Mouse (Mus musculus) heart, embryonic 16.5 days (tissue): ENCODE data around the gene Ern2. TPM values are rescaled to one million over a fixed set of nuclear protein-coding genes. Genes with fewer than 3 reads are reported as not detected.

ENCODE experiments used
- ATAC-seq: fragments of 200-750 bp; cut with Nextera tagmentation; replicated peaks from 2 replicates; pipeline ENCODE4 v1.8.0; 2017; ENCODE audit warnings: moderate number of reproducible peaks; ENCODE audit not compliant: insufficient read depth, low FRiP score; ENCODE audit errors: extremely low read depth
- H3K27ac ChIP-seq: fragments of 300-500 bp; sonication (generic); 2 replicates; pipeline ENCODE4 v1.5.1; 2014; ENCODE audit warnings: mild to moderate bottlenecking, low read length, control low read depth, moderate library complexity
- H3K27me3 ChIP-seq: fragments of 300-500 bp; sonication (generic); 2 replicates; pipeline ENCODE4 v1.6.1; 2014; ENCODE audit warnings: low read length, mixed read lengths; ENCODE audit not compliant: control insufficient read depth, insufficient read depth
- H3K36me3 ChIP-seq: fragments of 300-500 bp; sonication (generic); 2 replicates; pipeline ENCODE4 v1.6.1; 2014; ENCODE audit not compliant: control insufficient read depth, insufficient read depth
- H3K4me1 ChIP-seq: fragments of 300-500 bp; sonication (generic); 2 replicates; pipeline ENCODE4 v1.6.1; 2014; ENCODE audit warnings: low read length, mixed read lengths; ENCODE audit not compliant: control insufficient read depth, insufficient read depth
- H3K4me2 ChIP-seq: fragments of 300-500 bp; sonication (generic); 2 replicates; pipeline ENCODE4 v1.6.1; 2014; ENCODE audit warnings: low read depth, mild to moderate bottlenecking, control low read depth, low read length
- H3K4me3 ChIP-seq: fragments of 300-500 bp; sonication (generic); 2 replicates; pipeline ENCODE4 v1.5.1; 2014; ENCODE audit warnings: mild to moderate bottlenecking, control low read depth, low read length
- H3K9ac ChIP-seq: fragments of 300-500 bp; sonication (generic); 2 replicates; pipeline ENCODE4 v1.6.1; 2014; ENCODE audit warnings: low read length, control low read depth
- H3K9me3 ChIP-seq: fragments of 300-500 bp; sonication (generic); replicated peaks from 2 replicates; pipeline ENCODE4 v1.6.1; 2016; ENCODE audit warnings: low read length; ENCODE audit not compliant: control insufficient read depth
- WGBS: fragments of 180-500 bp; shearing (Covaris S2); extraction: QIAGEN DNeasy Blood & Tissue Kit; methylation state at CpG from one replicate; pipeline ENCODE4 v1.1.7; 2014; 5-methylcytosine and 5-hydroxymethylcytosine counted together
- polyA plus RNA-seq: library from polyadenylated mRNA; unstranded; fragments of >200 nt; fragmentation: Nextera tagmentation; extraction: Ambion mirVana; gene quantifications from 2 replicates; pipeline ENCODE4 v1.2.1, GENCODE M21; 2015

The Ern2 gene
- polyA plus RNA-seq, 1 experiment from 2014 or later = 0.30 TPM

GRCm38 (mm10) chr7:122171613-122172012 lies 14.4 kb downstream of the Ern2 start:
- Histone ChIP-seq H3K9ac (no peak overlapping the region), H3K27ac (no peak overlapping the region), H3K4me1 (no peaks in the 10 kb centered on the region), H3K9me3 (no peaks in the 10 kb centered on the region), H3K4me3 (no peak overlapping the region), H3K27me3 (no peaks in the 10 kb centered on the region), H3K36me3 (peaks cover 29% of the 10 kb centered on the region), H3K4me2 (no peak overlapping the region)
- WGBS = 72% methylated on average over 10 of the region's 10 CpGs
- ATAC-seq = no peak

GRCm38 (mm10) chr7:122170705-122171104 lies 15.3 kb downstream of the Ern2 start:
- H3K27ac ChIP-seq = no peak overlapping the region
- peaks cover 38% of the 10 kb centered on the region for H3K36me3 ChIP-seq
- H3K9me3 ChIP-seq = no peaks in the 10 kb centered on the region
- 0 out of 2 replicates have a peak, but pooled peaks cover 2% of the 10 kb centered on the region for H3K4me1 ChIP-seq
- 83% methylated on average over 6 of the region's 6 CpGs for WGBS
- H3K4me2 ChIP-seq = no peak overlapping the region
- H3K9ac ChIP-seq = no peak overlapping the region
- H3K4me3 ChIP-seq = no peak overlapping the region
- no peak for ATAC-seq
- H3K27me3 ChIP-seq = no peaks in the 10 kb centered on the region

DNA sequence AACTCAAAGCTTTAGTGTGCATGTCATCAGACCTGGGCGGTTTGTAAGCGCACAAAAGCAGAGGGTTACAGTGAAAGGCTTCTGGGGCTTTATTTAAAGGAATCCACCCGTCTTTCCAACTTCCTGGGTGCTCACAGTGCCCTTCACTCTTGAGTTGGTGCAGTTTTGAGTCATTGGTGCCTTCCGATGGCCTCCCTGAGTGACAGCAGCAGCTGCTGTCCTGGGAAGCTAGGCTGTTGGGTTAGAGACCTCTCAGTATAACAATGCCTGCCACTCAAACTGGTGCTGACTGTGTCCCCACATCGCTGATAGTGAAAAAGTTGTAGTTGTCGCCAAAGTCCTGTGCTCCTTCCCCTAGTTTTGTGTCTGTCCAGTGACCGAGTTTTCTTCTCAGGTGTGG lies 18.8 kb downstream of the Ern2 start:
- Histone ChIP-seq H3K27ac (no peak overlapping the region), H3K9ac (no peak overlapping the region), H3K27me3 (no peaks in the 10 kb centered on the region), H3K4me1 (0 out of 2 replicates have a peak, but pooled peaks cover 3% of the 10 kb centered on the region), H3K4me2 (no peak overlapping the region), H3K36me3 (peaks cover 58% of the 10 kb centered on the region), H3K4me3 (no peak overlapping the region), H3K9me3 (no peaks in the 10 kb centered on the region)
- 91% methylated on average over 7 of the region's 7 CpGs for WGBS
- ATAC-seq = no peak

DNA sequence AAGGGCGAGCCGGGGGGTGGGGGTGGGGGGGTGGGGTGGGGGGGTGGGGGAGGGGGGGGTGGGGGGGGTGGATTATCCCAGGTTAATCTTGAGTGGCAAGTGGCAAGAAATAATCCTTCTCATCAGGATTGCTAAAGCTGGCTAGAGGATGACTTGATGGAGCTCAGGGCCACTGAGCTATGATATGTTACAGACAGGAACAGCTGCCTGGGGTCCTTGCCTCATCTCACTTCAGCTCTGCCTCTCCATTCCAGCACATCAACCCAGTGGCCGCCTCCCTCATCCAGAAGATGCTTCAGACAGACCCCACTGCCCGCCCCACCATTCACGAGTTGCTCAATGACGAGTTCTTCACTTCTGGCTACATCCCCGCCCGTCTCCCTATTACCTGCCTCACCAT lies 22.2 kb downstream of the Ern2 start:
- Histone ChIP-seq H3K9ac (no peak overlapping the region), H3K4me2 (no peak overlapping the region), H3K4me1 (peaks cover 25% of the 10 kb centered on the region), H3K4me3 (no peak overlapping the region), H3K36me3 (peaks cover 54% of the 10 kb centered on the region), H3K9me3 (no peaks in the 10 kb centered on the region), H3K27me3 (no peaks in the 10 kb centered on the region), H3K27ac (no peak overlapping the region)
- WGBS = 94% methylated on average over 8 of the region's 8 CpGs
- no peak for ATAC-seq

DNA sequence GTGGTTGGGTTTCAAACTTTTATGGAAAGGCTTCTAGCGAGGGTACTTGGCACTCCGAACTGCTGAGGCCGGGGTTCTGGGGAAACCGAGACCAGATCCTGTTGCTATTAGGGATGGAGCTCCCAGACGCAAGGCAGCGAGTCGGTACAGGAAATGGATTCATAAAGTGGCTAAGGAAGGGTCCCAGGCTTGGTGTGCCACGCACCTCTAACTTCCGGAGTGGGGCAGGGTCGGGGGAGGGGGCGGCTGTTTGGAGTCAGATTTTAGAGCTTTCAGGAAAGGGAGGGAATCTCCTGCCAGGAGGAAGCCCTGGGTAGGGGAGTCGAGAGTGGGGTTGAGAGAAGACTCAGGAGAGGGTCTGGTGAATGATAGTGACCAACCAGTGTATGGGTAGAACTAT lies 26.0 kb downstream of the Ern2 start:
- H3K36me3 ChIP-seq = peaks cover 23% of the 10 kb centered on the region
- peak overlapping the region; percentile 96 for H3K4me2 ChIP-seq
- WGBS = under 1% methylated on average over 12 of the region's 12 CpGs
- no peaks in the 10 kb centered on the region for H3K27me3 ChIP-seq
- peaks cover 35% of the 10 kb centered on the region for H3K4me1 ChIP-seq
- H3K9ac ChIP-seq = peak overlapping the region; percentile 75
- H3K27ac ChIP-seq = peak overlapping the region; percentile 51
- H3K9me3 ChIP-seq = no peaks in the 10 kb centered on the region
- peak overlapping the region; percentile 62 for H3K4me3 ChIP-seq
- no peak for ATAC-seq

DNA sequence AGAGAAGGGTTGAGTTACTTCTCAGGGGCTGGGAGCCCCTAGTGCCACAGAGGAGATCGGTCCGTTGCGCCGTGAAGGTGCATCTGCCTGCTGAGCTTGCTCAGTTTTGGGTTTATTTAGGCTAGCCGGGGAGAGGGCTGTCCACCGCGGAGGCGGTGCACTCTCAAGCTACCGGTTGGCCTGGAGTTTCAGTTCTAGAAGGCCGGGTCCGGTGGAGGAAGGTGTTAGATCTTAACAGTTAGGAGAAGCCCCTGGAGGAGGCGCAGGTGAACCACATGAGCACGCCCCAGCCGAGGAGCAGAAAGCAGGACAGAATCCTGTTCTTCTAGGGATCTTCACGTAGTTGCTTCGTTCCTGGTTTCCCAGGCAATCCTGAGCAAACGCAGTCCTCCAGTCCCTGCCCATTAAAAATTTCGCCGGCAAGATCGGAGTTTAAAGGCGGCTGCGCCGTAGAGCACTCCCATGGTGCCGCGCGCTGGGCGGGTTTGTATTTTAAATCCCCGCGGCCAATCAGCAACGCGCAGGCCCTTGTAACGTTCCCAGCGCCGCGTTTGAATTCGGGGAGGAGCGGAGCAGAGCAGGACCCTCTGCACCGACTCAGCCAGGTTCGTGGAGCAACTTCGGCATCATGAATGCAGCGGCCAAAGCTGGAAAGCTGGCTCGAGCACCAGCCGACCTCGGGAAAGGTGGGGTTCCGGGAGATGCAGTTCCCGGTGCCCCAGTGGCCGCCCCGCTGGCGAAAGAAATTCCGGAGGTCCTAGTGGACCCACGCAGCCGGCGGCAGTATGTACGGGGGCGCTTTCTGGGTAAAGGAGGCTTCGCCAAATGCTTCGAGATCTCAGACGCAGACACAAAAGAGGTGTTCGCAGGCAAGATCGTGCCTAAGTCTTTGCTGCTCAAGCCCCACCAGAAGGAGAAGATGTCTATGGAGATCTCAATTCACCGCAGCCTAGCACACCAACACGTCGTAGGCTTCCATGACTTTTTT lies 26.8 kb downstream of the Ern2 start, which contains the start of gene Plk1:
TSS of gene Plk1 (plus strand) at position 525 of the 988 bp plus-strand sequence.
- Histone ChIP-seq H3K27ac (peak within 1 kb of the TSS; percentile 64), H3K4me1 (peaks cover 35% of the 10 kb centered on the region), H3K4me3 (peak within 1 kb of the TSS; percentile 62), H3K4me2 (peak within 1 kb of the TSS; percentile 96), H3K9ac (peak within 1 kb of the TSS; percentile 88), H3K27me3 (no peaks in the 10 kb centered on the region), H3K36me3 (peaks cover 15% of the 10 kb centered on the region), H3K9me3 (no peaks in the 10 kb centered on the region)
- ATAC-seq = peak; percentile 94
- under 1% methylated on average over 63 of the region's 63 CpGs for WGBS

DNA sequence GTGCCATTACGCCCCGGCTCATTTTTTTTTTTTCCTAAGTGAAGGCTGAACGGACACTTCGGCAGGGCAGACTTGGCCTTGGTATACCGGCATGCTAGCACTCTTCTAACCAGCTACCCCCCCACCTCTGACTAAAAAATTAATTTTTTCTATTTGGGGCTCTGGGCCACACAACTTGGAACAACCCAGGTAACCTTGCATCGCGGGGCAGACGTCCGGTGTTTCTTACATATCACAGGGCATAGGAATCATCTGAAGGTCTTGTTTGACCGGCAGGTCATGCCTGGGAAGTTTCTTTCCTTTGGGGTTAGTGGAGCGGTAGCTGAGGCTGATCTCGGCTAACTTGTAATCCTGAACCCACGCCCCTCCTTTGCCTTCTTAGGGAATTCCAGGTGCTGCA lies 27.5 kb downstream of the Ern2 start:
- H3K9ac ChIP-seq = peak overlapping the region; percentile 88
- peak overlapping the region; percentile 62 for H3K4me3 ChIP-seq
- ATAC-seq = no peak
- H3K9me3 ChIP-seq = no peaks in the 10 kb centered on the region
- peaks cover 35% of the 10 kb centered on the region for H3K4me1 ChIP-seq
- no peaks in the 10 kb centered on the region for H3K27me3 ChIP-seq
- peaks cover 15% of the 10 kb centered on the region for H3K36me3 ChIP-seq
- 5% methylated on average over 13 of the region's 13 CpGs for WGBS
- H3K27ac ChIP-seq = peak overlapping the region; percentile 64
- H3K4me2 ChIP-seq = peak overlapping the region; percentile 96

DNA sequence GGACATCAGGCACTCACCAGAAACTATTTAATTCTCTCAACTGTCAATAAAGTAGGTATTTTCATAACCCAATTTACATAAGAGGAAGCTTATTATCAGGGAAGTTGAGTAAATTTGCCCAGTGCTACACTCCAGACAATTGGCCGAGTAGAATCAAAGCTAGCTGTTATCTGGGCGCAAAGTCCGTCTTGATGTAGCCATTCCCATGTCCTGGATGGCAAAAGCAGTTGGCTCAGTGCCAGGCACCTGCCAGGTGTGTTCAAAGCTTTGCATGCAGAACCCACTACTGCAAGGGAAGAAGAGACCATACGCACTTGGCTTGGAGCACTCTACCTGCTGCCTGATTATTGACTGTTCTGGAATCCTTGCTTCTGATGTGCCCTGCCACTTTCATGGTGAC lies 33.5 kb downstream of the Ern2 start:
- Histone ChIP-seq H3K9me3 (no peaks in the 10 kb centered on the region), H3K27ac (no peak overlapping the region), H3K4me2 (no peak overlapping the region), H3K4me3 (no peak overlapping the region), H3K36me3 (peaks cover 23% of the 10 kb centered on the region), H3K4me1 (peaks cover under 1% of the 10 kb centered on the region), H3K27me3 (no peaks in the 10 kb centered on the region), H3K9ac (no peak overlapping the region)
- ATAC-seq = no peak
- WGBS = 74% methylated on average over 4 of the region's 4 CpGs

GRCm38 (mm10) chr7:122140991-122141390 lies 45.0 kb downstream of the Ern2 start:
- no peak overlapping the region for H3K9ac ChIP-seq
- H3K4me2 ChIP-seq = no peak overlapping the region
- H3K27ac ChIP-seq = no peak overlapping the region
- H3K27me3 ChIP-seq = no peaks in the 10 kb centered on the region
- no peaks in the 10 kb centered on the region for H3K4me1 ChIP-seq
- peaks cover 70% of the 10 kb centered on the region for H3K36me3 ChIP-seq
- ATAC-seq = no peak
- H3K4me3 ChIP-seq = no peak overlapping the region
- no peaks in the 10 kb centered on the region for H3K9me3 ChIP-seq
